Mouse (Mus musculus) naive thymus-derived CD4-positive, alpha-beta T cell, adult 2 months (primary cell): ENCODE measurements at regions not wholly inside any gene's neighbourhood (a gene's known extent, or its start where the extent isn't known, plus 50 kb on each side); places are given as distances from the start of the nearest gene placed in this dataset.

Experiments used
- DNase-seq: peaks from one replicate; pipeline ENCODE4 v3.0.0-alpha.2; 2011; ENCODE audit warnings: low read depth

- DNase-seq = no peak
Measured at GRCm38 (mm10) chr9:120812667-120813210, 116.3 kb upstream of the Ctnnb1 start.

- no peak for DNase-seq
Measured at GRCm38 (mm10) chr9:120814286-120814685, 114.7 kb upstream of the Ctnnb1 start.

GRCm38 (mm10) chr9:120818726-120819317 is 110.2 kb upstream of the Ctnnb1 start:
- DNase-seq = no peak

- no peak for DNase-seq
Measured at GRCm38 (mm10) chr9:120820892-120821291, 108.1 kb upstream of the Ctnnb1 start.

GRCm38 (mm10) chr9:120823397-120823796 is 105.6 kb upstream of the Ctnnb1 start:
- DNase-seq = no peak

GRCm38 (mm10) chr9:120826266-120826665 is 102.8 kb upstream of the Ctnnb1 start:
- DNase-seq = no peak

GRCm38 (mm10) chr9:120830526-120830925 is 98.5 kb upstream of the Ctnnb1 start:
- no peak for DNase-seq

- no peak for DNase-seq
Measured at GRCm38 (mm10) chr9:120834166-120834565, 94.8 kb upstream of the Ctnnb1 start.

GRCm38 (mm10) chr9:120835621-120836020 is 93.4 kb upstream of the Ctnnb1 start:
- DNase-seq = no peak

- no peak for DNase-seq
Measured at GRCm38 (mm10) chr9:120837431-120838150, 91.4 kb upstream of the Ctnnb1 start.

- no peak for DNase-seq
Measured at GRCm38 (mm10) chr9:120843753-120844152, 85.3 kb upstream of the Ctnnb1 start.

GRCm38 (mm10) chr9:120845538-120845937 is 83.5 kb upstream of the Ctnnb1 start:
- DNase-seq = no peak

- no peak for DNase-seq
Measured at GRCm38 (mm10) chr9:120847649-120848048, 81.4 kb upstream of the Ctnnb1 start.

- DNase-seq = no peak
Measured at GRCm38 (mm10) chr9:120848962-120849361, 80.1 kb upstream of the Ctnnb1 start.

- no peak for DNase-seq
Measured at GRCm38 (mm10) chr9:120850092-120850491, 78.9 kb upstream of the Ctnnb1 start.

- no peak for DNase-seq
Measured at GRCm38 (mm10) chr9:120851914-120852313, 77.1 kb upstream of the Ctnnb1 start.

- DNase-seq = no peak
Measured at GRCm38 (mm10) chr9:120852572-120852971, 76.4 kb upstream of the Ctnnb1 start.

GRCm38 (mm10) chr9:120853032-120853597 is 75.9 kb upstream of the Ctnnb1 start:
- DNase-seq = no peak

GRCm38 (mm10) chr9:120854351-120854750 is 74.7 kb upstream of the Ctnnb1 start:
- no peak for DNase-seq

GRCm38 (mm10) chr9:120855293-120856050 is 73.5 kb upstream of the Ctnnb1 start:
- no peak for DNase-seq

GRCm38 (mm10) chr9:120857849-120858510 is 71.0 kb upstream of the Ctnnb1 start:
- DNase-seq = no peak
